Mouse (Mus musculus) heart, postnatal 25 days (tissue): ENCODE results near the gene Rnf157. TPM values are rescaled to one million over a fixed set of nuclear protein-coding genes. Genes with fewer than 3 reads are reported as not detected.
A peak's percentile ranks its signal among the peaks of the same experiment; 100 is the strongest.

Experiments used
- DNase-seq: peaks from one replicate; pipeline ENCODE4 v3.0.0; 2022; ENCODE audit warnings: low spot score
- intact Hi-C: fragments of 180-260 bp; cut with DNase I; formaldehyde crosslinking; loops from one replicate; pipeline ENCODE4 v1.15.1; 2025
- total RNA-seq, 2 experiments: library from RNA; stranded (reverse); gene quantifications; 2 replicates each; pipeline ENCODE4 v1.2.3; 2021

The Rnf157 gene
- total RNA-seq, 2 experiments from 2014 or later: 3.9 to 4.1 TPM

- DNase-seq: no peak
- intact Hi-C loops: no loop called here
These were observed 53.8 kb downstream of the Rnf157 start for GRCm38 (mm10) chr11:116358926-116359637.

- intact Hi-C loops: no loop called here
These were observed 58.3 kb downstream of the Rnf157 start for GRCm38 (mm10) chr11:116354521-116354920.

GRCm38 (mm10) chr11:116353535-116353934 is 59.3 kb downstream of the Rnf157 start:
- intact Hi-C loops: no loop called here
- no peak for DNase-seq

More at GRCm38 (mm10) chr11:116354521-116354920, 58.3 kb downstream of the Rnf157 start:
- DNase-seq: no peak

- intact Hi-C loops: no loop called here
- DNase-seq: no peak
These were observed 61.5 kb downstream of the Rnf157 start for GRCm38 (mm10) chr11:116351294-116351693.

GRCm38 (mm10) chr11:116347955-116348354 is 64.9 kb downstream of the Rnf157 start:
- intact Hi-C loops: no loop called here
- no peak for DNase-seq

- DNase-seq: no peak
- intact Hi-C loops: no loop called here
These were observed 65.8 kb downstream of the Rnf157 start for GRCm38 (mm10) chr11:116347012-116347411.

GRCm38 (mm10) chr11:116342069-116342791 is 70.6 kb downstream of the Rnf157 start:
- intact Hi-C loops: no loop called here
- DNase-seq: no peak

- DNase-seq: no peak
- intact Hi-C loops: no loop called here
These were observed 75.3 kb downstream of the Rnf157 start for GRCm38 (mm10) chr11:116337531-116337930.

- intact Hi-C loops: no loop called here
- DNase-seq: no peak
These were observed 75.8 kb downstream of the Rnf157 start for GRCm38 (mm10) chr11:116337000-116337399.

- DNase-seq: no peak
- intact Hi-C loops: no loop called here
These were observed 76.4 kb downstream of the Rnf157 start for GRCm38 (mm10) chr11:116336393-116336792.

GRCm38 (mm10) chr11:116335244-116336036 is 77.4 kb downstream of the Rnf157 start, which contains the start of gene Foxj1:
TSS of gene Foxj1 (minus strand) at chr11:116335399.
- intact Hi-C loops: no loop called here
- peak; percentile 87 for DNase-seq

- intact Hi-C loops: no loop called here
- DNase-seq: no peak
These were observed 78.4 kb downstream of the Rnf157 start for GRCm38 (mm10) chr11:116334417-116334782.

- no peak for DNase-seq
- intact Hi-C loops: no loop called here
These were observed 79.1 kb downstream of the Rnf157 start for GRCm38 (mm10) chr11:116333526-116334416.

- DNase-seq: no peak
- intact Hi-C loops: no loop called here
These were observed 79.9 kb downstream of the Rnf157 start for GRCm38 (mm10) chr11:116332983-116333270.

GRCm38 (mm10) chr11:116332232-116332982 is 80.4 kb downstream of the Rnf157 start:
- no peak for DNase-seq
- intact Hi-C loops: no loop called here

GRCm38 (mm10) chr11:116330211-116330518 is 82.7 kb downstream of the Rnf157 start:
- intact Hi-C loops: no loop called here
- DNase-seq: no peak

- DNase-seq: no peak
These were observed 83.3 kb downstream of the Rnf157 start for GRCm38 (mm10) chr11:116329314-116330210.

GRCm38 (mm10) chr11:116326963-116327603 is 85.7 kb downstream of the Rnf157 start:
- no peak for DNase-seq
- intact Hi-C loops: no loop called here

More at GRCm38 (mm10) chr11:116329314-116330210, 83.3 kb downstream of the Rnf157 start:
- intact Hi-C loops: no loop called here
